Mouse (Mus musculus) neutrophil, adult 5-6 weeks (primary cell): ENCODE measurements around the gene Jmjd7. TPM values are rescaled to one million over a fixed set of nuclear protein-coding genes. Genes with fewer than 3 reads are reported as not detected.

Source experiments
- ATAC-seq: fragments of 151-379, 151-347 bp; 2 replicates; pipeline ENCODE4 v1.8.0; 2017; ENCODE audit warnings: mild to moderate bottlenecking, moderate TSS enrichment; ENCODE audit not compliant: insufficient number of reproducible peaks, poor library complexity, low FRiP score, severe bottlenecking; ENCODE audit errors: extremely low read depth
- total RNA-seq: library from RNA; stranded (forward); fragments of 200-1000 nt; gene quantifications from 2 replicates; pipeline ENCODE4 v1.2.3, GENCODE M21; 2017

Gene Jmjd7
- total RNA-seq, 1 experiment from 2014 or later, result 1.5 TPM

DNA sequence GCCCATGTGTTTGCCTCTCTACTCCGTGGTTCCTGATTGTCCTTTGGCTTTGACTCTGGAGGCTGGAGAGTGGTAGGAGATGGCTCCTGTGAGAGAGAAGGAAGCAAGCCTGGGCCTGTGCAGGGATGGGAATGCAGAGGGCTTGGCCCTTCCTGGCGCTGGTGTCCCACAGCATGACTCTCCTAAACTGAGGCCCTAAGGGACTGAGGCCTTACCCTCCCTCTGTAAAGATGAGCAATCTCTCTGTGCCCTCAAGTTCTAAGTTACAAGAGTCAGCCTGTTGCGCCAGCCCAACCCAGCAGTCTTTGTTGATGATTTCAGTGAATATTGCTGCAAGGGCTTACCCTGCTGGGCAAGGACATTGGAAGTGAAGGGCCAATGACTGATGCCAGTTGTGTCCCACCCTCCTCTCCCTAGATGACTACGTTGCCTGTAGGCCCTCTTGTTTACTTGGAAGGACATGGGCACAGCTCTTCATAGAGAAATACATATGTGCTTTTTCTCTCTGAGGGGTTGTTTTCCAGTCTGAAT lies 19.5 kb upstream of the Jmjd7 start:
- no peak for ATAC-seq

DNA sequence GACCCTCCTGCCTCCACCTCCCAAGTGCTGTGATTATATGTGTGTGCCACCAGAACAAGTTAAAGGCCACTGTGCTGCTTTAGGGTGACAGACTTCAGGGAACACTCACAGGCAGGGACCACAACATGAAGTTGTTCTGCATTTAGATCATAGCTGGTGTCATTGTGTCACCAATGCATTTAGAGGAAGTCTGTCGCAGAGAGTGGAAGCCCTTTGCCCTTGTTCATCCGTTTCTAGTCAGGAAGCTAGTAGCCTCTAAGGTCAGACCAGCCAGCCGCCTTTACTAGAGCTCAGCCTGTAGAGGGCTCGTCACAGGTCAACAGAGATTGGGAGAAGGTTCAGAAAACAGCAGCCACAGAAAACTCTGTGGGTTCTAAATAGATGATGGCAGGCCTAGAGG lies 18.6 kb upstream of the Jmjd7 start:
- ATAC-seq, result peak; percentile 35; the same call in 1 of the 2 replicates

DNA sequence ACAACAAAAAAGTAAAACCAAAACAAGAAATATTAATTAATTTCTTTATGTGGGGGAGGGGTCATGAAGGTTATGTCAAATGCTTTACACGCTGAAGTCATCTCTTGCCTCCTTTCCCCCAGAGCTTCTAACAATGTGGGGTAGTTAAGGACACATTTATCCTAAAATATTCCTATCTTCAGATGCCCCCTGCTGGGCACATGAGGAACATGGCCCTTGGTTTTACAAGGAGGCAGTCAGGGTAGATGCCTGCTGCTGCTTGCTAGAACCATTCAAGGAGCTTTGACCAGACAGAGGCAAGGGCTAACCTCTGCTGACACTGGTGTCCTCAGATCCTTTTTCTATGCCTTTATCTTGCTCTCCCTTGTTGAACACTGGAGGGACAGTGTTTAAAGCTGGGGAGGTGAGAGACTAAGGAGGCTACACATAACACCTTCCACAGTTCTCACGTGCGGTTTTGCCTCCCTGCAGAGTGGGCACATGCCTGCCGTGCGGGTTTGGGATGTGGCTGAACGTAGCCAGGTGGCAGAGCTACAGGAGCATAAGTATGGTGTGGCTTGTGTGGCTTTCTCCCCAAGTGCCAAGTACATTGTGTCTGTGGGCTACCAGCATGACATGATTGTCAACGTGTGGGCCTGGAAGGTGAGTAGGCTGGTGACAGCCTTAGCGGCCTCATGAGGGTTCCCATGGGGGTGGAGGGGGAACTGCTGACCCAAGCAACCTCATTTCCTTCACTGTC lies 15.7 kb upstream of the Jmjd7 start:
- peak; percentile 58 for ATAC-seq

DNA sequence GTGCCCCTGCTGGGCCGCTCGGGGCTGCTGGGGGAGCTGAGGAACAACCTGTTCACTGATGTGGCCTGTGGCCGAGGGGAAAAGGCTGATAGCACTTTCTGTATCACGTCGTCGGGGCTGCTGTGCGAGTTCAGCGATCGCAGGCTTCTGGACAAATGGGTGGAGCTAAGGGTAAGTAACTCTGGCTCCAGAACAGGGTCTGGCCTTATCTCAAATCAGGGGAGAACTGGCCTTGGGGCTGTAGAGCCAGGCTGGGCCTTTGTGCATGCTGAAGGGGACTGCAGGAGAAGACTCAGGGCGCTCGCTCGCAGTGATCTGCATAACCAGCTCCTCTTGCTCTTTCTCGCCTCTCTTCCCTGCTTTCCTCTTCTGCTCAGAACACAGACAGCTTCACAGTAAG lies 14.4 kb upstream of the Jmjd7 start:
- ATAC-seq, result no peak

DNA sequence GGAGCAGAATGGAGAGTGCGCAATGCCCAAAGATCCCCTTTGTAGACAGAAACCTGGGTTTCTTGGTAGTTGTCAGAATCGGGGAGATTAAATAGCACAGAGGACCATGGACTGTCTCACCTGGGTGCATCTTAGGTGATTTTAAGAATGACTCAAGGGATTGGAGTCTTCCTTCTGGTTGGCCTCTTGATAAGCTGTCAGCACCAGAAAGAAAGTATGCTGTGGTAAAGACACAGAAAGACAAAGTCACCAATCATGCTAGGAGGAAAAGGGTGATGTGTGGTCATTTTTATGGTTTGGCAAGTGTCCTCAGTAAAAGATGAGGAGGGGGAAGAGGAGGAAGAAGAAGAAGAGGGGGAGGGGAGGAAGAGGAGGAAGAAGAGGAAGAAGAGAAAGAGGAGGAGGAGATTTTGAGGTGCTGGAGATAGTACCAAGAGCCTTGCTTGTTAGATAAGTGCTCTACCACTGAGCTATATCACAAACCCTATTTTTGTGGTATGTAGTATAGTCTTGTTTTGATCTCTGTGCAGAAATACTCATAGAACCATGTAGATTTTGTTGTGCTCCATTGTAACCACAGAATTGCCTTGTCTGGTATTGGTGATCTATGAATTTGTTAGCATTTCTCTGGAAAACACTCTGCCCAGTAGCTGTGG lies 13.3 kb upstream of the Jmjd7 start:
- ATAC-seq, result no peak

DNA sequence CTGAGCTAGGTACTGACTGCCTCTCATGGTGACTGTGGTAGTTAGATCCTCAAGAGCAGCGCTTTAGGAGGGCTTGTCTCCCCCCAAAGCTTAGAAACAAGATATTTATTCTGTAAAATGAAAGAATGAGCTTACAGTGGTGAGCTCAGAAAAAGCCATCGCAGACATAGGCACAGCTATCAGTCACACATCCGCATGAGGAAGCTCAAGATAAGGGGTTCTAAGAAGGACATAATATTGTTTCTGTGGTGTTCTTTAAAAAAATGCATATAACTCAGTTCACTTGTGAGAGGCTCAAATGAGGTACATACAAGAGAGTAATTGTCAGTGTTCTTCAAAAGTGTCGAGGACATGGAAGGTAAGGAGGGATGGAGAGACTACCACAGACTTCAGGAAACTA lies 11.4 kb upstream of the Jmjd7 start:
- ATAC-seq, result no peak

DNA sequence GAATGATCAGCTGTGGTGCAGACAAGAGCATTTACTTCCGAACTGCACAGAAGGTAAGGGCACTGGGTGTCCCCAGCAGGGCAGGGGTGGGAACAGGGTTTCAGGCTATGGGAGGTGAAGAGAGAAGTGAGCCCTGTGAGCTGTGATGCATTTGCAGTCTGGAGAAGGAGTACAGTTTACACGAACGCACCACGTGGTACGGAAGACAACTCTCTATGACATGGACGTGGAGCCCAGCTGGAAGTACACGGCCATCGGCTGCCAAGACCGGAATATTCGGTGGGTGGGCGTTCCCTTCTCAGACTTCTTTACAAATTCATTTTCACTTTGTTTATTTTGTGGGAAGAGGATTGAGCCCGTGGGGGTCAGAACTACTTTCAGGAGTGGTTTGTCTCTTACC lies 9.7 kb upstream of the Jmjd7 start:
- no peak for ATAC-seq

DNA sequence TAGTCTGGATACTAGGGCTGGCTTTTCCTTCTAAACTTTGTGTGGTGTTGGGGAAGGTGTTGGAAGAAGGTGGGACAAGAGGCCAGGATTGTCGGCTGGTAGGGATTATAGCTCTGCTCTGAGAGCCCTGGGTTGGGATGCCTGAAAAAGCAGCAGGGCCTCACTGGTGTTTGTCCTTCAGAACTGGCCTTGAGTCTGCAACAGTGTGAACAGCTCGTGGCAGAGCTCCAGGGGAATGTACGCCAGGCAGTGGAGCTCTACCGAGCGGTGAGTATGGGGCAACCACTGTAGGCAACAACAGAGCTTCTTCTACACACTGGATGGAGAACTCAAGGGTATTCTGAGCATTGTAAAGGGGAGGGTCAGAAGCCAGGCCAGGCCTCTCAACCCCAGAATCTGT lies 2.9 kb upstream of the Jmjd7 start:
- ATAC-seq, result no peak

DNA sequence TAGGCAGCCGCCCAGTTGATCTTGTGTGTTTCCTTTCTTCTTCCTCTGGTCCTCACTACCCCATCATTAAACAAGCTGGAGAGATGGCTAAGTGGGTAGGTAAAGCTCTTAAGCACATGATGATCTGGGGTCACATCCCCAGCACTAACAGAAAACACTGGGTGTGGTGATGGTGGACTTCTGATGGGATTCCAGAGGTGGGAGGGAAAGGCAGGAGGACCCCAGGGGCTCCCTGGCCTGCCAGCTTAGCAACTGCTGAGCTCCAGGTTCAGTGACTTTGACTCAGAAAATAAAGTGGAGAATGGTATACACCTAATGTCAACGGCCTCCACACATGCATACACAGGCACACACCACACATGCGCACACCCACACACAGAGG lies 658 bp downstream of the Jmjd7 start:
- ATAC-seq, result no peak

DNA sequence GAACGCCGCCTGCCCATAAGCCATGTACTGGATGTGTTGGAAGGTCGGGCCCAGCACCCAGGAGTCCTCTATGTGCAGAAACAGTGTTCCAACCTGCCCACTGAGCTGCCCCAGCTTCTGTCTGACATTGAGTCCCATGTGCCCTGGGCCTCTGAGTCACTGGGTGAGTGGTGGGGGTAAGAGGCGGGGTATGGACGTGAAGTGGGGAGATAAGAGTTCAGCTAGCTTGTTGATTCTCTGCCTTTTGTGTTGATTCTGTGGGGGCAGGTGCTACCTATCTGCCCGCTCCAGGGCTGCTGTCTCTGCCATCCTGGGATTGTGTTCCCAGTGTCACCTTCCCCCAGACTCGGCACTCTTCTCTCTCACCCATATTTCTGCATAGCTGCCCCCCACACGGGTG lies 3.1 kb downstream of the Jmjd7 start:
- no peak for ATAC-seq

DNA sequence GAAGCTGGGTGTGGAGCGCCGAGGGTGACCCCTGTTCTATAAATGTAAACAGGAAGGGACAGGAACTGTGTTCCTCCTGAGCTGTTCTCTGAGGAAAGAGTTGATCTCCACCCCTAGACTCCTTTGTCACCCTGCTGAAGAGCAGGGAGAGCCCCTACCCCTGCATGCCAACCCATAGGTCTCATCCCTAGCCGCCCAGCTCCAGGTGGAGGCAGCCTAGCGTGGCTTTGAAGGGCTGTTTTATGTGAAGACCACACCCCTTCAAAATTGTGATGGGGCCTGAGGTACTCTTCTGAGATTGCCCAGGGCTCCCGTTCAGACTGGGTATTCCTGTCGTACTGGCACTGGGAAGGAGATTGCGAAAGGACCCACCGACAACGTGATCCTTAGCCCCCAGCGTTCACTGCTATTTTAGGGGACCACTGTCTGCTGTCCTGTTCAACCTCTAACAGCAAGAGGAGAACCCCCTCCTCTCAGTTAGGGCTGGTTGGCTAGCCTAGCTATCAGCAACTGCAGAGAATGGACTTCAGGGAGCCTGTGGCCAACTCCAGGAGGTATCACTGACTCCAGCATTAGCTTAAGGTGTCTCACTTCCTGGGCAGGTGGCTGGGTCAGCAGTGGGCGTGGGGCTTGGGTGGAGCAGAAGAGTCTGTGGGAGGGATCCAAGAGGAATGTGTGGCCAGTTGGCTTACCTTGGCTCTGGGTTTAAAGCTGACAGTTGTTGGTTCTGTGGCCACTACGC lies 5.6 kb downstream of the Jmjd7 start, which contains the start of gene Pla2g4b:
Gene Pla2g4b (plus strand): TSS at position 692 of the 742 bp plus-strand sequence.
- ATAC-seq, result no peak

DNA sequence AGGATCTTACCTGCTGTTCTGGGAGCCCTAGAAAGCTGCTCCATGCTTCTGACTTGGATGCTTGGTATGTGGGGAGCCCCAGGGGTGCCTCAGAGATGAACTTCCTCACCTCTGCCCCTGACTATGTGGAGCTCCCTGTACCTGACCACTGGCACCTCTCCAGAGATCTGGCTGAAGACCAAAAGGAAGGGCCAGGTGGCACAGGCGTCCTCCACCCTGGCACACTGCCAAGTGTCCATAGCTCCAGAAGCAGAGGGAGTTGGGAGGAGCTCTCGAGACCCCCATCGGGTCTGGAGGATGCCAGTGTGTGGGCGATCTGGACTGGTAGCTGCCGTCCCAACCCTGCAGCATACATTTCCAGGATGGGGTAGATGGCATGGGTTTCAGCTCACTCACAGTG lies 6.4 kb downstream of the Jmjd7 start:
- ATAC-seq, result no peak

DNA sequence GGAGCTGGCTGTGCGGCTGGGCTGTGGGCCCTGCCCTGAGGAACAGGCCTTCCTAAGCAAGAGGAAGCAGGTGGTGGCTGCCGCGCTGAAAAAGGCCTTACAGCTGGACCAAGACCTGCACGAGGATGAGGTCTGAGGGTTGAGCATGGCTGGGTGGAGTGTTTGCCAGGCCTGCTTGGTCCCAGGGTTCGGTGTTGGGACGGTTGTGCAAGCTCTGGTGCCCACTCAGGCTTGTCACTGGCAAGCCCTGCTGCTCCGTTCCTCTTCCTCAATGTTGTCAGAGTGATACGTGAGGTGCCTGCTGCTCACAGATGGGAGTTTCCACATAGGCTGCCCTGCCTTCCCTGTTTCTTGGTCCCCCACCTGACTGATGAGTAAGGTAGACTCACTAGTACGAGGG lies 10.5 kb downstream of the Jmjd7 start:
- no peak for ATAC-seq

DNA sequence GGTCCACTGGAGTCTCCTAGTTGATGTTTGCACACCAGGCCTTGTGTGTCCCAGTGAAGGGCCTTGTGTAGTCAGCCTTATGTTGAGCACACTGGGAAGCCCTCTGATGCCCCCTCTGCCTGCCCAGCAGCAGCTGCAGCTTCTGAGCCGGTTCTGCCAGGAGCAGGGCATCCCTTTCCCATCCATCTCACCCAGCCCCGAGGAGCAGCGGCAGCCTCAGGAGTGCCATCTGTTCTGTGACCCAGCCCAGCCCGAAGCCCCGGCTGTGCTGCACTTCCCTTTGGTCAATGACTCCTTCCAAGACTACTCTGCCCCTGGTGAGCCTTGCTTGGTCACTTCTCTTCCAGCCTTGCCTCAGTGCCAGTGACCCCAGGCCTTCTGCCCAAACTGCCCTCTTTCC lies 13.7 kb downstream of the Jmjd7 start:
- no peak for ATAC-seq

DNA sequence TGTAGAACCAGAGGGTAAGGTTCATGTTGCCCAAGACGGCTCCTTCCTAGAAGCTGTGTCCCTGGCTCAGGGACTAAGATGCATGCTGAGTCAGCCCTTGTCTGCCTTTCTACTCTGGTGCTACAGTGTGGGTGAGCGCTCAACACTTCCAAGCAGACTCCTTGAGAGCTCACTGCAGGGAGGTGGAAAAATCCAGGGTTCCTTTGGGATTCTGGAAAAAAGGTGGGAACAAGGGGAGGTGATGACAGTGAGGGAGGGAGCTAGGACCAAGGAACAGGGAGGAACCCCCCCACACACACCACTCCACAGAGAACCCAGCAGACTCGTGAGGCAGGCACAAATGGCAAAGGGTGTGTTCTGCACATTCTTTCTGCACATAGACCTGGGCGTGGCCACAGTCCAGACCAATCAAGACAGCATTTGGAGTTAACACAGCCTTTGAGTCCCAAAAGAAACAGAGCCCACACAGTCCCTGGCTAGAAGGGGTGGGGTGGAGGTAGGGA lies 16.9 kb downstream of the Jmjd7 start:
- ATAC-seq, result no peak

DNA sequence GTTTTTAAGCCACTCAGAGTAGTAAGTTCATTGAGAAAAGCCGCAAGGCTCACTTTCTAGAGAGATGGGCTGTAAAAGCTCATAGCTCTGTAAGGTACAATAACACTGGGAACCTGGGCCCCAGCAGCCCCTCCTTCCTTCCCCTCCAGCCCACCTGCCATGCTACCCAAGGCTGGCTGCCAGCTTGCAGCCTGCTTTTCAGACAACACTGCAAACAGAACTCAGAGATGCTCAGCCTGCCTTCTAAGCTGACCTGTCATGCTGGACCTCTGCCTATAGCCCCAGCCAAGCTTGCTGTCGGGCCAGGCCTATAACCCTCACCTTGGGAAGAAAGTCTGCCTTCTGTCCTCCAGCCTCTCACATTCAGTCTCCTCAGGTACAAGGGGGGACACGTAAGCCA lies 17.4 kb downstream of the Jmjd7 start:
- no peak for ATAC-seq

DNA sequence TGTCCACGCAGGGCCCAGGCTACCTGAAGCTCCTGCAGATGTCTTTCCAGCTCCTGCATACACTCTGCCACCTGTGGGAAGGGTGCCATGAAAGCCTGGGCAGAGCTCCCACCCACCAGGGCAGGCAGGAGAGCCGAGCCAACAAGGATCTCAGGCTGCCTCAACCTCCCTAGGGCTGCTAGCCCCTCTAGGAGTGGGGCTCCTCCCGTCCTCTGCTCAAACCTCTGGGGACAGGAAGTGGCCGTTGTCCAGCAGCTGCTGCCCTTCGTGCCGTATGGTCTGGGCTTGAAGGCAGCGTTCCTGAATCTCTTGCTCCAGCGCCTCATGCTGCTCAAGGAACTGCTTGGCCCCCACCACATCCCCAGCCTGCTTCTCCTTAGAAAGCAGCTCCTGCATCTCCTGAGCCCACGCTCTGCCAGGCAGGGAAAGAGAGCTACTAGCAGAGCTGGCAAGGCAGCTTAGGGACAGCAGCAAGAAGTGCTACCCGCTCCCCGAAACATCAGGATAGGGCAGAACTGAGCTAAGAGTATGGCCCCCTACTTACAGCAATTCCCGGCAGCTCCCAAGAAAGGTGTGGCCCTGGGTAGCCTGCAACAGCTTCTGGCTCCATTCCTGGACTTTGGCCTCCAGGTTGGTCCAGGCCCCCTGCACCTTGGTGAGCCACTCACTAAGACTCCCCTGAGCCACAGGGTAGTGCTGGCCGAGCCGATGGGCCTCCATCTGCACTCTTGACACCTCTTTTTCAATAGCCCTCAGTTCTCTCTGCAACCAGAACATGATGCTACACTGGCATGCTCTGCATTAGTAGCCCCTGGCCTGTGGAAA lies 19.4 kb downstream of the Jmjd7 start:
- ATAC-seq, result no peak

DNA sequence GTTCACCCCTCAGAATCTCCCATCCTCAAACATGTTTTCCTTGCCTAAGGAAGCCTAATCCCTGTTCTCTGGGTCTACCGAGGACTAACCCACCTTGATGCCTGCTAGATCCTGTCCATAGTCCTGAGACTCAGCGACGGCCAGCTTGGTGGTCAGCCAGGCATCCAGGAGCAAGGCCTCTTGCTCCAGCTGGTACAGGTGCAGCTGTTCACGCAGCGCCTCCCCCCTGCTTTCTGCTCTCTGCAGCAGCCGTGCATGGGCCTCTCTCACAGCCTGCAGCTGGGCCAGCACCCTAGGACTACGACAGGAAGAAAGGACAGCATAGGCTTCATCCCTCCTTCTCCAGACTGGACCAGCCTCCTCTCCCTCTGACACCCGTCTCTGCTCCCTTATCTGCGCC lies 20.9 kb downstream of the Jmjd7 start:
- ATAC-seq, result no peak
